Mouse (Mus musculus) cerebellum, adult 2 months (tissue): ENCODE measurements around the gene Atp11b.

ENCODE experiments used
- CTCF ChIP-seq: fragments of 200-500 bp; IDR thresholded peaks from 2 replicates; pipeline ENCODE4 v1.5.1; 2011; ENCODE audit warnings: low read depth, mild to moderate bottlenecking, control low read depth, low read length, moderate library complexity, borderline replicate concordance; ENCODE audit not compliant: insufficient read depth
- POLR2A ChIP-seq: fragments of 200-500 bp; IDR thresholded peaks from 2 replicates; pipeline ENCODE4 v1.6.1; 2011; ENCODE audit warnings: low read length, control low read depth, borderline replicate concordance; ENCODE audit not compliant: insufficient read depth

DNA sequence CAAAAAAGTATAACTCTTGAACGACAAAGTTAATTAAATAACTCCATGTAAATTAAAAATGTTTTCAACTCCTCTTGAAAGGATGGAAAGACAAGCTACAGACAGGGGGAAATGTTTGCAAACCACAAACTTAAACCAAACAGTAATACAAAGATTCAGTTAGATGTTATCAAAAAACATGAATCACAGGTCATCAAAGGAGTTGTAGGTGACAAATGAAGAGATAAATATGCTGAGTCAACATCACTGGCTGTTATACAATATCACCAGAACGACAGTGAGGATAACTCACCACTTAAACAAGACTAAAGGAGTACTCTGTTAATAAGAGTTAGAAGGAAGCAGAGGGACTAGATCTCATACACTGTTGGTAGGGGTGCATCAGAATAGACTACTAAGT, 48.1 kb downstream of the Atp11b start:
- no peak for TF ChIP-seq POLR2A
- TF ChIP-seq CTCF: no peak
